Mouse (Mus musculus) bone marrow, adult 2 months (tissue): Measurements from ENCODE around the gene Angptl8. TPM values are rescaled to one million over a fixed set of nuclear protein-coding genes. Genes with fewer than 3 reads are reported as not detected.
A peak's percentile ranks its signal among the peaks of the same experiment; 100 is the strongest.
"Not testable (repeated sequence)": the region's sequence is repeated elsewhere in the genome, so short reads cannot be mapped to it uniquely, and the experiment has no call there.

Experiments used
- H3K27ac ChIP-seq: fragments of 200-500 bp; 2 replicates; pipeline ENCODE4 v1.5.1; 2012; ENCODE audit warnings: low read depth, mild to moderate bottlenecking, control low read depth, inconsistent platforms, low read length; ENCODE audit not compliant: control insufficient read depth, poor library complexity, insufficient read depth
- H3K4me1 ChIP-seq: fragments of 200-500 bp; 2 replicates; pipeline ENCODE4 v1.6.1; 2011; ENCODE audit warnings: low read length; ENCODE audit not compliant: control insufficient read depth, insufficient read depth
- H3K4me3 ChIP-seq: fragments of 200-500 bp; replicated peaks from 2 replicates; pipeline ENCODE3; 2011; ENCODE audit warnings: mild to moderate bottlenecking, low read depth, low read length, control low read depth; ENCODE audit not compliant: control insufficient read depth
- CTCF ChIP-seq: fragments of 200-500 bp; IDR thresholded peaks from 2 replicates; pipeline ENCODE4 v1.5.1; 2011; ENCODE audit warnings: low read length, control low read depth; ENCODE audit not compliant: control insufficient read depth, insufficient read depth
- POLR2A ChIP-seq: fragments of 200-500 bp; IDR thresholded peaks from 2 replicates; pipeline ENCODE4 v1.6.1; 2011; ENCODE audit warnings: low read depth, mild to moderate bottlenecking, control low read depth, low read length, borderline replicate concordance; ENCODE audit not compliant: control insufficient read depth
- WGBS: fragments of 180-500 bp; shearing (Covaris S2); methylation state at CpG from one replicate; pipeline ENCODE4 v1.1.7; 2018; 5-methylcytosine and 5-hydroxymethylcytosine counted together
- polyA plus RNA-seq: library from polyadenylated mRNA; stranded (reverse); fragments of >200 nt; gene quantifications from 2 replicates; pipeline ENCODE4 v1.2.4, GENCODE M21; 2011; ENCODE audit warnings: low replicate concordance; ENCODE audit not compliant: missing spikeins, insufficient read depth, insufficient read length

The Angptl8 gene
- polyA plus RNA-seq, result not detected in 2 replicates

DNA sequence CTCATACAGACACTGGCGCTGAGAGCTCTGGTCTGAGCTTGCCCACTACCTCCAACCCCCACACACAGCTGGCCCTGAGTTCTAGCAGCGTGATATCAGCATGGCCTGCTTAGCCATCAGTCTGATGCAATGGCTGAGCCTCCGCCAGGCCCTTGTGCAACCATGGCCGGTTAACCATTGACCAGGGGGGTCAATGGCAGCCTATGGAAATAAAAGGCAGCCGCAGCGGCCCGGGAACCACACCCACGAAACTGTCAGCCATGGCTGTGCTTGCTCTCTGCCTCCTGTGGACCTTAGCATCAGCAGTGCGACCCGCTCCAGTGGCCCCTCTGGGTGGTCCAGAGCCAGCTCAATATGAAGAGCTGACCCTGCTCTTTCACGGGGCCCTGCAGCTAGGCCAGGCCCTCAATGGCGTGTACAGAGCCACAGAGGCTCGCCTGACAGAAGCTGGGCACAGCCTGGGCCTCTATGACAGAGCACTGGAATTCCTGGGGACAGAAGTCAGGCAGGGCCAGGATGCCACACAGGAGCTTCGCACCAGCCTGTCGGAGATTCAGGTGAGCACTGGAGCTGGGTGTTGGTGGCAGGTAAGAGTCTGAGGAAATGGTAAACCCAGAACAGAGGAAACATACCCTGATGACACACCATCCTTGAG is at the start of gene Angptl8:
Gene Angptl8 (plus strand): TSS at position 253 of the 655 bp plus-strand sequence.
- Histone ChIP-seq H3K27ac (peak within 1 kb of the TSS; percentile 36), H3K4me3 (no peak within 1 kb of the TSS), H3K4me1 (peaks cover 2% of the 10 kb centered on the region; the same call in 1 of the 2 replicates)
- 60% methylated on average over 15 of the region's 15 CpGs for WGBS
- TF ChIP-seq POLR2A (peak; percentile 28; the same call in 1 of the 2 replicates), CTCF (no peak)

DNA sequence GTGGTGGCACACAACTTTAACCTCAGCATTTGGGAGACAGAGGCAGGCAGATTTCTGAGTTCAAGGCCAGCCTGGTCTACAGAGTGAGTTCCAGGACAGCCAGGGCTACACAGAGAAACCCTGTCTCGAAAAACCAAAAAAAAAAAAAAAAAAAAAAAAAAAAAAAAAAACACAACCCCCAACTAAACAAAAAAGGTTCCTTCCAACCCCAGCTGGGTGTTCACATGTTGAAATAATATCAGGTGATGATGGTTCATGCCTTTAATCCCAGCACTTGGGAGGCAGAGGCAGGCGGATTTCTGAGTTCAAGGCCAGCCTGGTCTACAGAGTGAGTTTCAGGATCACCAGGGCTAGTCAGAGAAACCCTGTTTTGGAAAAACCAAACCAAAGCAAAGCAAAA is 49.0 kb upstream of the Angptl8 start:
- H3K4me3 ChIP-seq, H3K4me1 ChIP-seq, H3K27ac ChIP-seq: not testable (repeated sequence)
- WGBS, result 56% methylated on average over 2 of the region's 2 CpGs

DNA sequence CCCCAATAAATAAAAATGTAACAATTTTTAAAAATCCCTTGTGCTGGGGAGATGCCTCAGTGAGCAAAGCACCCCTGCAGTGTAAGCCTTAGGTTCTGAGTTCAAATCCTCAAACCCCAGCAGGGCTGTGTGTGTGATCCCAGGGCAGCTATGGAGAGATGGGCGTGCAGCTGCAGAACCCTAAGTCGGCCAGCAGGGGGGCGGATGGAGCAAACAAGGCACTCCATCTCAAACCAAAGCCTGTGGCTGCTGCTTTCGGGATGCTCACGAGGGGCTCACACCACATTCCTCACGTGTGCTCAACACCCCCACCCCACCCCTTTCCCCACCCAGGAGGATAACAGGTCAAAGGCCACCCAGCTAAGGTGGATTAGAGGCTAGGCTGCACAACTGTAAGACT is 48.4 kb upstream of the Angptl8 start:
- 9% methylated on average over 6 of the region's 6 CpGs for WGBS
- Histone ChIP-seq H3K4me1 (no peaks in the 10 kb centered on the region), H3K4me3 (no peak overlapping the region), H3K27ac (no peak overlapping the region)
- TF ChIP-seq POLR2A, result no peak
- peak; percentile 80 for TF ChIP-seq CTCF

DNA sequence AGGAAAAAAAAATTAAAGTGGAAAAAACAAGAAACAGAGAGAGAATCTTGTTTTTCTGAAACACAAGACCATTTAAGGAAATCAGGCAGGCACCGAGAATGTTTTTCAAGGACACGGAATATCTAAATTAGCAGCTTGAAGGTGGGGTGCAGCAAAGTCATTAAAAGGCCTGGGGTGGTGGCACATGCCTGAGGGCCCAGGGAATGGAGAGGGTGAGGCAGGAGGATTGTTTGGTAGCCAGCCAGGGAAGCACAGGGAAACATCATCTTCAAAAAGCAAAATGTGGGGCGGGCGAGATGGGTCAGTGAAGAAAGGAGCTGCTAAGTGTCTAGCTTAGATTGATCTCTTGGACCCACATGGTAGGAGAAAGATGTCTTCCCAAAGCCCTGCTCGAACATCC is 47.7 kb upstream of the Angptl8 start:
- 85% methylated on average over 5 of the region's 5 CpGs for WGBS
- TF ChIP-seq POLR2A, result no peak
- no peak for TF ChIP-seq CTCF
- Histone ChIP-seq H3K27ac (no peak overlapping the region), H3K4me1 (no peaks in the 10 kb centered on the region), H3K4me3 (no peak overlapping the region)

DNA sequence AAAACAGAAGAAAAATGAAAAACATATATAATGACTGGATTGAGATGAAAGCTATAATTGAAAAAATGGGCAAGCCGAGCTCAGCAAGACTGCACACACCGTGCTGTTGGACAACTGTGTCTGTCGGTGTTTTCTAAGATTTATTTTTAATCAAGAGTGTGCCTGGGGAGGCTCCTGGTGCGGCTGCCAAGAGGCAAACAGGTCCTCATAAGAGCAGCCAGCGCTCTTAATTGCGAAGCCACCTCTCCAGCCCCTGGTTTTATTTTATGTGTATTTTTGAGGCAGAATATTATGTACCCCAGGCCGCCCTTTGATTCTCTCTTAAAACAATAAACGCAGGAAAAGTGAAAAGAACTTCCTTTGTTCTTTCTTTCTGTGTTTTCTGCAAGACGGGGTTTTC is 47.1 kb upstream of the Angptl8 start:
- H3K4me3 ChIP-seq, result no peak overlapping the region
- WGBS, result 84% methylated on average over 9 of the region's 9 CpGs

DNA sequence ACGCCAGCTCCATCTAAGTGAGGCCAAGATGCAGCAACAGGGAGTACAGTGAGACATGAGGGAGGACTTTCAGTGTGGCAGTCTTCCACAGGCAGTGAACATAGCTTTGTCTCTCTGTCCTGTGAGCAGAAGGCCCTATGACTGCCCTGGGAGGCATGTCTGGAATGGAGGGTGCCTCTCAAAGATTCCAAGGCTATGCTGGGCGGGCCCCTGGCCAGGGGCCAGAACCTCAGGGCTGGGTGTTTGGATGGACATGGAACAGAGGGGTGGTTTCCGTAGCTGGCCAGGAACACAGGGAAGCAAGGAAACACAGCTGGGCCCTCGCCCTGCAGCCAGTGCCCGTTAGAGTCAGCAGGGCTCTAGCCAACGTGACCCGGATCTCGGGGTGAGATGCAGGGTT is 43.4 kb upstream of the Angptl8 start:
- Histone ChIP-seq H3K27ac (no peak overlapping the region), H3K4me1 (peaks cover 2% of the 10 kb centered on the region; the same call in 1 of the 2 replicates), H3K4me3 (no peak overlapping the region)
- 79% methylated on average over 8 of the region's 8 CpGs for WGBS
- no peak for TF ChIP-seq CTCF
- no peak for TF ChIP-seq POLR2A

More for the DNA sequence above, 47.1 kb upstream of the Angptl8 start:
- Histone ChIP-seq H3K27ac (no peak overlapping the region), H3K4me1 (no peaks in the 10 kb centered on the region)
- TF ChIP-seq CTCF (no peak), POLR2A (no peak)

DNA sequence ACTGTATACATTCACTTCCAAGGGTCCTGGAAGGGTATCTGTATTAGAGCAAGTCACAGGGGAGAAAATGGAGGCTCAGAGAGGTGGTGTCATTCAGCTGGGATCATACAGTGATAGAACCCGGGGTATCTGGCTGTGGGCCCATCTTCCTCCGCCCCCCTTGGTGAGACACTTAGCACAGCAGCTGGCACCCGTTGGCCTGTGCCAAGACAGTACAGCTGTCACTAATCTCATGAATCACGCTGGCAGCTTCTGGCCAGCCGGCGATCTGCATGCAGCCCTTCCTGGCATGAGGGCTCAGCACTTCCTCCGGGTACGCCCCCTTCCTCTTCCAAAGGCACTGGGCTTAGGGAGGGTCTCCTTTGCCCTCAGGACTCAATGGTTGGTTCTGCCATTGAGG is 42.7 kb upstream of the Angptl8 start:
- no peak overlapping the region for H3K27ac ChIP-seq

DNA sequence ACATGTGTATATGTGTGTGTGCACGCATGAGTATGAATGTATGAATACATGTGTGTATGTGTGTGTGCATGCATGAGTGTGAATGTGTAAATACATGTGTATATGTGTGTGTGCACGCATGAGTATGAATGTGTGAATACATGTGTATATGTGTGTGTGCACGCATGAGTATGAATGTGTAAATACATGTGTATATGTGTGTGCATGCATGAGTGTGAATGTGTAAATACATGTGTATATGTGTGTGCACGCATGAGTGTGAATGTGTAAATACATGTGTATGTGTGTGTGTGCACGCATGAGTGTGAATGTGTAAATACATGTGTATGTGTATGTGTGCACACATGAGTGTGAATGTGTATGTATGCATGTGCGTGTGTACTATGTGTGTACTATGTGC is 41.8 kb upstream of the Angptl8 start:
- H3K27ac ChIP-seq, H3K4me1 ChIP-seq, H3K4me3 ChIP-seq: not testable (repeated sequence)
- 89% methylated on average over 6 of the region's 6 CpGs for WGBS

More for the DNA sequence above, 42.7 kb upstream of the Angptl8 start:
- no peak for TF ChIP-seq POLR2A
- no peak for TF ChIP-seq CTCF
- 5% methylated on average over 8 of the region's 8 CpGs for WGBS
- H3K4me3 ChIP-seq, result no peak overlapping the region
- H3K4me1 ChIP-seq, result peaks cover 2% of the 10 kb centered on the region; the same call in 1 of the 2 replicates

DNA sequence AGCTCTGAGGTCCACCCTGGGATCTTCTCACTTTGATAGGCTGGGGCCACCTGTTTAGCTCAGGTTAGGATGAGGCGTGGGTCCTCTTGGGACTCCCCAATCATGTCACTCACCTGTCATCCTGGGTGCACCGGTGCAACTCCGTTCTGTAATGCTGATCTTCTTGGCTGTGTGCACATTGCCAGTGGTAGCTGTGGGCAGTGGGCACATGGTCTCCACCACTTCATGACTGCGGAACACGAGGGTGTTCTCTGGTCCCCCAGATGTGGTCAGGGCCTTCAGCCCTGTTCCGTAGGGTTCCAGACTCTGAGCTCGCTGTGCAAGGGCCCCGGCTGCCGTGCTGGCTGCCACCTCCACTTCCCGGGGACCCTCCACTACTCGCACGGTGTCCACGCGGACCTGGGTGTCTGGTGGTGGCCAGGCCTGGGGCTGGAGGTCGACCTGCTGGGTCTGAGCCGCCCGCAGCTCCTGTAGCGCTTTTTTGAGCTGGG is 40.9 kb upstream of the Angptl8 start:
- TF ChIP-seq POLR2A (no peak), CTCF (no peak)
- no peak overlapping the region for H3K4me3 ChIP-seq
- peaks cover 2% of the 10 kb centered on the region; the same call in 1 of the 2 replicates for H3K4me1 ChIP-seq
- 93% methylated on average over 18 of the region's 18 CpGs for WGBS
- H3K27ac ChIP-seq, result no peak overlapping the region
